Mouse (Mus musculus) midbrain, embryonic 13.5 days (tissue): ENCODE results near the gene Myof. TPM values are rescaled to one million over a fixed set of nuclear protein-coding genes. Genes with fewer than 3 reads are reported as not detected.

Experiments used
- ATAC-seq: fragments of 200-750 bp; cut with Nextera tagmentation; 2 replicates; pipeline ENCODE4 v1.8.0; 2017; ENCODE audit warnings: mild to moderate bottlenecking, moderate TSS enrichment, moderate library complexity
- H3K27ac ChIP-seq: fragments of 300-500 bp; sonication (generic); 2 replicates; pipeline ENCODE4 v1.5.1; 2015; ENCODE audit warnings: inconsistent platforms, mild to moderate bottlenecking, moderate library complexity
- H3K27me3 ChIP-seq: fragments of 300-500 bp; sonication (generic); 2 replicates; pipeline ENCODE4 v1.6.1; 2015; ENCODE audit warnings: mild to moderate bottlenecking, inconsistent platforms
- H3K36me3 ChIP-seq: fragments of 300-500 bp; sonication (generic); 2 replicates; pipeline ENCODE4 v1.6.1; 2015; ENCODE audit warnings: mild to moderate bottlenecking, inconsistent platforms
- H3K4me1 ChIP-seq: fragments of 300-500 bp; sonication (generic); replicated peaks from 2 replicates; pipeline ENCODE4 v1.6.1; 2015; ENCODE audit warnings: inconsistent platforms
- H3K4me2 ChIP-seq: fragments of 300-500 bp; sonication (generic); replicated peaks from 2 replicates; pipeline ENCODE4 v1.6.1; 2015; ENCODE audit warnings: moderate library complexity, mild to moderate bottlenecking, inconsistent platforms
- H3K4me3 ChIP-seq: fragments of 300-500 bp; sonication (generic); replicated peaks from 2 replicates; pipeline ENCODE4 v1.5.1; 2015; ENCODE audit warnings: mild to moderate bottlenecking, inconsistent platforms
- H3K9ac ChIP-seq: fragments of 300-500 bp; sonication (generic); replicated peaks from 2 replicates; pipeline ENCODE4 v1.6.1; 2015; ENCODE audit warnings: mild to moderate bottlenecking, inconsistent platforms
- H3K9me3 ChIP-seq: fragments of 300-500 bp; sonication (generic); 2 replicates; pipeline ENCODE4 v1.6.1; 2016; ENCODE audit warnings: mild to moderate bottlenecking, inconsistent platforms
- WGBS: fragments of 180-500 bp; shearing (Covaris S2); methylation state at CpG from one replicate; pipeline ENCODE4 v1.1.7; 2015; 5-methylcytosine and 5-hydroxymethylcytosine counted together
- polyA plus RNA-seq: library from polyadenylated mRNA; unstranded; fragments of >200 nt; fragmentation: Nextera tagmentation; extraction: Ambion mirVana; gene quantifications from 2 replicates; pipeline ENCODE4 v1.2.1, GENCODE M21; 2015

The Myof gene
- 1.3 and 1.6 TPM in 2 replicates for polyA plus RNA-seq

- ATAC-seq = no peak
- H3K4me2 ChIP-seq = peak within 1 kb of the TSS; percentile 60
- under 1% methylated on average over 28 of the region's 28 CpGs for WGBS
Measured at GRCm38 (mm10) chr19:38043281-38043981, at the start of gene Myof. TSS of gene Myof (minus strand) at chr19:38043577.

DNA sequence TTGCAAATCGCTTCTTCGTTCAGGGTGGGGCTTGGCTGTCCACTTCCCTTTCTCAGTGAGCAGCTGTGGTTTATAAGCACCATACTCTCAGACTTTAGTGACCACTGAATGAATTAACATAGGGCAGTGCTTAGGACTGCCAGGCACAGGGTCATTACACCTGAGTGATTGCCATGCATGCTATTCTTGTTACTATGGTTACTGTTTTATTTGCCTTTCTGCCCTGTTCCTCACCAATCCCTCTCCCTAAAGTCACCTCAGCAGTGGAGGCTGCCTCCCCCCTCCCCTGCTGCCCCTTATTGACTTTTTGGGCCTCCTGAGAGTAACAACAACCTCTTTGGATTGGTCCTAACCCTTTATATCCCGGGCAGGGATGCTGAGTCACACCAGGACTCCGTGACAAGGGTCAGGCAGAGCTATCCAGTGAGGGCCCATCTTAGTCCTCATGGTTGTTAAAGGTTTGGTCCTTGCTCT, 48.2 kb upstream of the Myof start:
- Histone ChIP-seq H3K9ac (no peak overlapping the region), H3K4me3 (no peak overlapping the region), H3K36me3 (no peaks in the 10 kb centered on the region), H3K4me1 (no peaks in the 10 kb centered on the region), H3K27ac (no peak overlapping the region), H3K27me3 (peaks cover 14% of the 10 kb centered on the region), H3K9me3 (no peaks in the 10 kb centered on the region), H3K4me2 (no peak overlapping the region)
- ATAC-seq = no peak
- 34% methylated on average over 4 of the region's 4 CpGs for WGBS

More at GRCm38 (mm10) chr19:38043281-38043981, at the start of gene Myof:
- no peak within 1 kb of the TSS for H3K27ac ChIP-seq
- peak within 1 kb of the TSS; percentile 44; the same call in 1 of the 2 replicates for H3K9ac ChIP-seq
- peak within 1 kb of the TSS; percentile 36 for H3K4me3 ChIP-seq
- H3K9me3 ChIP-seq = no peaks in the 10 kb centered on the region
- no peaks in the 10 kb centered on the region for H3K36me3 ChIP-seq
- peaks cover 37% of the 10 kb centered on the region for H3K27me3 ChIP-seq
- peaks cover 10% of the 10 kb centered on the region for H3K4me1 ChIP-seq

- H3K36me3 ChIP-seq = no peaks in the 10 kb centered on the region
- H3K4me1 ChIP-seq = no peaks in the 10 kb centered on the region
- no peak overlapping the region for H3K27ac ChIP-seq
- H3K4me2 ChIP-seq = no peak overlapping the region
- WGBS = 83% methylated on average over 8 of the region's 8 CpGs
- no peak overlapping the region for H3K4me3 ChIP-seq
- H3K27me3 ChIP-seq = no peaks in the 10 kb centered on the region
- no peaks in the 10 kb centered on the region for H3K9me3 ChIP-seq
- no peak overlapping the region for H3K9ac ChIP-seq
- ATAC-seq = no peak
Measured at GRCm38 (mm10) chr19:38089358-38089757, 46.0 kb upstream of the Myof start.

GRCm38 (mm10) chr19:38086948-38087551, 43.7 kb upstream of the Myof start:
- ATAC-seq = 0 out of 2 replicates have a peak, but pooled peaks have one; percentile 48
- H3K4me1 ChIP-seq = no peaks in the 10 kb centered on the region

GRCm38 (mm10) chr19:38085841-38086240, 42.5 kb upstream of the Myof start:
- Histone ChIP-seq H3K9ac (no peak overlapping the region), H3K9me3 (no peaks in the 10 kb centered on the region), H3K27ac (no peak overlapping the region), H3K4me2 (no peak overlapping the region), H3K27me3 (no peaks in the 10 kb centered on the region), H3K4me1 (no peaks in the 10 kb centered on the region), H3K4me3 (no peak overlapping the region), H3K36me3 (no peaks in the 10 kb centered on the region)
- WGBS = 85% methylated on average over 4 of the region's 4 CpGs
- no peak for ATAC-seq

More at GRCm38 (mm10) chr19:38086948-38087551, 43.7 kb upstream of the Myof start:
- no peak overlapping the region for H3K9ac ChIP-seq
- no peak overlapping the region for H3K4me2 ChIP-seq
- no peaks in the 10 kb centered on the region for H3K27me3 ChIP-seq
- no peaks in the 10 kb centered on the region for H3K36me3 ChIP-seq
- H3K4me3 ChIP-seq = no peak overlapping the region
- no peaks in the 10 kb centered on the region for H3K9me3 ChIP-seq
- WGBS = 71% methylated on average over 11 of the region's 11 CpGs
- H3K27ac ChIP-seq = no peak overlapping the region

- no peaks in the 10 kb centered on the region for H3K36me3 ChIP-seq
- H3K4me2 ChIP-seq = no peak overlapping the region
- H3K27ac ChIP-seq = no peak overlapping the region
- no peak for ATAC-seq
- no peaks in the 10 kb centered on the region for H3K27me3 ChIP-seq
- H3K9ac ChIP-seq = no peak overlapping the region
- H3K4me1 ChIP-seq = no peaks in the 10 kb centered on the region
- no peaks in the 10 kb centered on the region for H3K9me3 ChIP-seq
- no peak overlapping the region for H3K4me3 ChIP-seq
- WGBS = 82% methylated on average over 5 of the region's 5 CpGs
Measured at GRCm38 (mm10) chr19:38082931-38083525, 39.7 kb upstream of the Myof start.

- Histone ChIP-seq H3K9me3 (no peaks in the 10 kb centered on the region), H3K27me3 (no peaks in the 10 kb centered on the region), H3K4me2 (no peak overlapping the region), H3K9ac (no peak overlapping the region), H3K4me1 (no peaks in the 10 kb centered on the region), H3K36me3 (no peaks in the 10 kb centered on the region), H3K27ac (no peak overlapping the region), H3K4me3 (no peak overlapping the region)
- WGBS = 83% methylated on average over 3 of the region's 3 CpGs
- no peak for ATAC-seq
Measured at GRCm38 (mm10) chr19:38081361-38081760, 38.0 kb upstream of the Myof start.

DNA sequence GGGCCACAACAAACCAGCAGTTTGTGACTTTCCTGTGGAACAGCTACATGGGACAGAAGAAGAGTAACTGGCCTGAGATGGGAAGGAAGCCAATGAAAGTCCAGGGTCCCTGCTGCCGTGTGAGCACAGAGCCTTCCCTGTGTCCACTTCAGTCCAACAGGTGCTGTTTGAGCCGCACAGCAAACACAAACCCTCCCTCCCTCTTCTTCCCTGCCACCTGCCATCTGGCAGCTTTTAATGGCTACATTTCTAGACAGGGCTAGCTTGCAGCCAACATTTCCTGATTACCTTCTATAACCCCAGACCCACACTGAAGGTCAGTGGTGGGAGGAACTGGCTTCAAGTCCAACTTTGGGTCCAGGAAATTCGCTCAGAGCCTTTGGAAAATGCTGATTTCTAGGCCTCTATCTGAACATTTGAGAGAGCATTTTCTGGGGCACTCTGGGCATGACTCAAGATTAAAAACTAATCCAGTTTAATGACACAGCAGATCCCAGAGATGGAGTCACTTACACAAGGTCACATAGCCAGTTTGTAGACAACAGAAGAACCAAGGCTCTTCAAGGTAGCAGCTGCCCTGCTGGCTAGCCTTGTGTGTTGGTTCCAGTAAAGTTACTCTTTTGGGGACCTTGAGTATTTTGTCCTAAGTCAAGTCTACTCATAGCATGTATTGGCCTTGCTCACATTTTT, 34.6 kb upstream of the Myof start:
- H3K36me3 ChIP-seq = peaks cover 9% of the 10 kb centered on the region
- no peaks in the 10 kb centered on the region for H3K4me1 ChIP-seq
- ATAC-seq = no peak
- H3K27me3 ChIP-seq = no peaks in the 10 kb centered on the region
- no peak overlapping the region for H3K27ac ChIP-seq
- no peaks in the 10 kb centered on the region for H3K9me3 ChIP-seq
- H3K4me3 ChIP-seq = no peak overlapping the region
- no peak overlapping the region for H3K9ac ChIP-seq
- 77% methylated on average over 3 of the region's 3 CpGs for WGBS
- no peak overlapping the region for H3K4me2 ChIP-seq

DNA sequence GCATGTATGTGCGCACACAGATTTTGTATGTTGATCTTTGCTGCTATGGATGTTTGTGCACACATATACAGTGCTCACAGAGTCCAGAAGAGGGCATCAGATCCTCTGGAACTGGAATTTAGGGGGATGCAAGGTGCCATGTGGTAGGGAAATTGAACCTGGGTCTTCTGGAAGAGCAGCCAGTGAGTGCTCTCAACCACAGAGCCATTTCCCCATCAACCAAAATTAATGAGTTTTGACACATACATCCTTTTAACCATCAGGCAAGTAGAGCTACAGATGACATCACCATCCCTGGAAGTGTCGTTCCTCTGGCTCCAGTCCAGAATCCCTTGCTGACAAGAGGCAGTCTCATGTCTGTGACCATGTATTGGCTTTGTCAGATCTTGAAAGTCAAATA, 32.9 kb upstream of the Myof start:
- ATAC-seq = no peak
- no peaks in the 10 kb centered on the region for H3K4me1 ChIP-seq
- WGBS = 86% methylated on average over 2 of the region's 2 CpGs
- H3K4me2 ChIP-seq = no peak overlapping the region
- peaks cover 21% of the 10 kb centered on the region for H3K36me3 ChIP-seq
- H3K27me3 ChIP-seq = no peaks in the 10 kb centered on the region
- no peak overlapping the region for H3K9ac ChIP-seq
- H3K27ac ChIP-seq = no peak overlapping the region
- no peak overlapping the region for H3K4me3 ChIP-seq
- H3K9me3 ChIP-seq = no peaks in the 10 kb centered on the region

DNA sequence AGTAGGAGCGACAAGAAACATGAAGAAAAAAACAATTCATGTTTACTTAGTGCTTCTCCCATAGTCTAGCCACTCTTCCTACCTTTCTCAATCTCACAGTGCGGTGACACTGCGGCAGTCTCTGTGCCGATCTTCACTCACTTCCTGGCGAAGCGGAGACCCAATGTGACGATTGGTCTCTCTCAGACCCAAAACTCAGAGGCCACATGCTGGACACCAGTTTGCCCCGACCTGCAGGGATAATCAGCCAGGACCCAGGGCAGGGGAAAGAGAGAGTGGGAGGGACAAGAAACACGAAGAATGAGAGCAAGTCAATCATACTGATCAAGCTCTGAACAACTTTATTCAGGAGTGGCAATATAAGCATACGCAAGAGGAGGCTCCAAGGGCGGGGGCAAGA, 31.7 kb upstream of the Myof start:
- Histone ChIP-seq H3K27me3 (no peaks in the 10 kb centered on the region), H3K9me3 (no peaks in the 10 kb centered on the region)
- WGBS = 86% methylated on average over 11 of the region's 11 CpGs

DNA sequence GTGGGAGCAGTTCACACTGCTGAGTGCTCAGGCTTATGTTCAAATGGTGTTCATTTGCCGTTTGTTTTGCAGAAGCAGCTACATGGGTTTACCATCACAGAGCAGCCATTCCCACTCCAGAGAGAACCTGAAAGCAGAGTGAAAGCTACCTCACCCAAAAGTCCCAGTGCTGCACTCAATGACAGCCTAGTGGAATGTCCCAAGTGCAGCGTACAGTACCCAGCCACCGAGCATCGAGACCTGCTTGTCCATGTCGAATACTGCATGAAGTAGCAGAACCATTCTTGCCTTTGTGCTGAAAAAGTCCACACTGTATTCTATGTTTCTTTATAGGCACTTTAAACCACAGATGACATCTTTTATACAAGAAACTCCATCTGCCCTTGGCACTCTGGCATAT, 29.8 kb upstream of the Myof start:
- Histone ChIP-seq H3K4me2 (no peak overlapping the region), H3K36me3 (peaks cover 35% of the 10 kb centered on the region), H3K9me3 (no peaks in the 10 kb centered on the region), H3K4me3 (no peak overlapping the region), H3K27ac (no peak overlapping the region), H3K9ac (no peak overlapping the region), H3K4me1 (no peaks in the 10 kb centered on the region), H3K27me3 (no peaks in the 10 kb centered on the region)
- ATAC-seq = no peak
- 96% methylated on average over 5 of the region's 5 CpGs for WGBS

More for the DNA sequence above, 31.7 kb upstream of the Myof start:
- ATAC-seq = no peak
- Histone ChIP-seq H3K4me2 (no peak overlapping the region), H3K4me1 (no peaks in the 10 kb centered on the region), H3K4me3 (no peak overlapping the region), H3K9ac (no peak overlapping the region), H3K27ac (no peak overlapping the region), H3K36me3 (peaks cover 32% of the 10 kb centered on the region)

DNA sequence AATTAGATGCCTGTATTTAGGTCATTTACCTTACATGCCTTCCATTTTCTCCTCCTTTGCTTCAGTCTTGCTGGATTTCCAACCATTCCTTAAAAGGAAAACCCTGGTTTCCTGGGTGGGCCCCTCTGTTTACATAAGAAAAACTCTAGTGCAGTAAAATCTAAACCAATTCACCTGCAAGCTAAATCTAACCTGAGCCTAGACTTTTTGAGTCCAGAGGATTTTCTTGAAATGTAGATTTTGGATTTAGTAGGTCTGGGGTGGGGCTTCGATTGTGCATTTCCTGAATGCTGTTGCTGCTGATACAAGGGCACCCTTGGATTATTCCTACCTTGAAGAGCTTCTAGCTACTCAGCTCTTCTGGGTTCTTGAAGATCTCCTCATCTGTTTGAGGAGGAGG, 20.7 kb upstream of the Myof start:
- 100% methylated on average over 1 of the region's 1 CpGs for whole genome bisulfite sequencing
- H3K4me3 ChIP-seq = no peak overlapping the region
- no peaks in the 10 kb centered on the region for H3K9me3 ChIP-seq
- H3K4me2 ChIP-seq = no peak overlapping the region
- no peaks in the 10 kb centered on the region for H3K4me1 ChIP-seq
- no peak for ATAC-seq
- no peak overlapping the region for H3K9ac ChIP-seq
- H3K27me3 ChIP-seq = no peaks in the 10 kb centered on the region
- peaks cover 14% of the 10 kb centered on the region for H3K36me3 ChIP-seq
- no peak overlapping the region for H3K27ac ChIP-seq
